Mouse (Mus musculus) bone marrow macrophage, adult 2 months (primary cell): ENCODE measurements around the gene Hormad2. TPM values are rescaled to one million over a fixed set of nuclear protein-coding genes. Genes with fewer than 3 reads are reported as not detected.

Experiments
- H3K27ac ChIP-seq: 2 replicates; pipeline ENCODE4 v1.5.1; 2012; ENCODE audit warnings: low read depth, low read length; ENCODE audit not compliant: insufficient read depth
- H3K4me1 ChIP-seq: 2 replicates; pipeline ENCODE4 v1.6.1; 2012; ENCODE audit warnings: low read length; ENCODE audit not compliant: control insufficient read depth, insufficient read depth
- H3K4me3 ChIP-seq: 2 replicates; pipeline ENCODE4 v1.5.1; 2012; ENCODE audit warnings: mild to moderate bottlenecking, low read length, moderate library complexity; ENCODE audit not compliant: insufficient read depth
- CTCF ChIP-seq: IDR thresholded peaks from 2 replicates; pipeline ENCODE4 v1.5.1; 2012; ENCODE audit warnings: low read depth, mild to moderate bottlenecking, low read length, moderate library complexity
- POLR2A ChIP-seq: IDR thresholded peaks from 2 replicates; pipeline ENCODE4 v1.6.1; 2012; ENCODE audit warnings: mild to moderate bottlenecking, low read depth, low read length, borderline replicate concordance
- polyA plus RNA-seq: library from polyadenylated mRNA; stranded (reverse); fragments of >200 nt; gene quantifications from 2 replicates; pipeline ENCODE4 v1.2.4, GENCODE M21; 2012; ENCODE audit not compliant: missing spikeins, insufficient read depth, insufficient read length

Gene Hormad2
- polyA plus RNA-seq, 1 experiment: not detected

- no peak overlapping the region for H3K4me3 ChIP-seq
- peaks cover 11% of the 10 kb centered on the region for H3K4me1 ChIP-seq
- no peak overlapping the region for H3K27ac ChIP-seq
- TF ChIP-seq CTCF (no peak), POLR2A (no peak)
Measured at GRCm38 (mm10) chr11:4308514-4309450, 132.1 kb downstream of the Hormad2 start.

- peaks cover 11% of the 10 kb centered on the region for H3K4me1 ChIP-seq
- H3K4me3 ChIP-seq: no peak overlapping the region
- H3K27ac ChIP-seq: no peak overlapping the region
- no peak for TF ChIP-seq CTCF
- no peak for TF ChIP-seq POLR2A
Measured at GRCm38 (mm10) chr11:4308060-4308513, 132.8 kb downstream of the Hormad2 start.

- TF ChIP-seq POLR2A (no peak), CTCF (no peak)
- peaks cover 11% of the 10 kb centered on the region for H3K4me1 ChIP-seq
Measured at GRCm38 (mm10) chr11:4306086-4306485, 134.8 kb downstream of the Hormad2 start.

GRCm38 (mm10) chr11:4305090-4305489, 135.8 kb downstream of the Hormad2 start:
- Histone ChIP-seq H3K4me3 (no peak overlapping the region), H3K27ac (no peak overlapping the region), H3K4me1 (peaks cover 11% of the 10 kb centered on the region)
- TF ChIP-seq POLR2A (no peak), CTCF (no peak)

More at GRCm38 (mm10) chr11:4306086-4306485, 134.8 kb downstream of the Hormad2 start:
- Histone ChIP-seq H3K27ac (no peak overlapping the region), H3K4me3 (no peak overlapping the region)

- H3K4me1 ChIP-seq: peaks cover 11% of the 10 kb centered on the region
- H3K4me3 ChIP-seq: no peak overlapping the region
- no peak overlapping the region for H3K27ac ChIP-seq
- TF ChIP-seq POLR2A (no peak), CTCF (no peak)
Measured at GRCm38 (mm10) chr11:4304203-4304602, 136.7 kb downstream of the Hormad2 start.

GRCm38 (mm10) chr11:4303033-4303432, 137.9 kb downstream of the Hormad2 start:
- Histone ChIP-seq H3K27ac (no peak overlapping the region), H3K4me1 (no peaks in the 10 kb centered on the region; the same call in 1 of the 2 replicates), H3K4me3 (no peak overlapping the region)
- TF ChIP-seq POLR2A (no peak), CTCF (no peak)

GRCm38 (mm10) chr11:4302363-4302913, 138.5 kb downstream of the Hormad2 start:
- Histone ChIP-seq H3K4me1 (peaks cover under 1% of the 10 kb centered on the region; the same call in 1 of the 2 replicates), H3K27ac (no peak overlapping the region)
- no peak for TF ChIP-seq CTCF
- no peak for TF ChIP-seq POLR2A

GRCm38 (mm10) chr11:4300683-4301082, 140.2 kb downstream of the Hormad2 start:
- peaks cover 18% of the 10 kb centered on the region for H3K4me1 ChIP-seq
- no peak overlapping the region for H3K27ac ChIP-seq
- TF ChIP-seq CTCF: no peak
- TF ChIP-seq POLR2A: no peak
- no peak overlapping the region for H3K4me3 ChIP-seq

More at GRCm38 (mm10) chr11:4302363-4302913, 138.5 kb downstream of the Hormad2 start:
- no peak overlapping the region for H3K4me3 ChIP-seq

- H3K4me1 ChIP-seq: peaks cover 24% of the 10 kb centered on the region
- H3K27ac ChIP-seq: no peak overlapping the region
- TF ChIP-seq CTCF (no peak), POLR2A (no peak)
- no peak overlapping the region for H3K4me3 ChIP-seq
Measured at GRCm38 (mm10) chr11:4299735-4300474, 141.0 kb downstream of the Hormad2 start.

GRCm38 (mm10) chr11:4299191-4299590, 141.7 kb downstream of the Hormad2 start:
- no peak for TF ChIP-seq POLR2A
- TF ChIP-seq CTCF: no peak
- H3K4me1 ChIP-seq: peaks cover 31% of the 10 kb centered on the region
- no peak overlapping the region for H3K27ac ChIP-seq
- H3K4me3 ChIP-seq: no peak overlapping the region
